Comparison of ENCODE assay signal across 14 mouse cellular contexts in the genomic region with DNA sequence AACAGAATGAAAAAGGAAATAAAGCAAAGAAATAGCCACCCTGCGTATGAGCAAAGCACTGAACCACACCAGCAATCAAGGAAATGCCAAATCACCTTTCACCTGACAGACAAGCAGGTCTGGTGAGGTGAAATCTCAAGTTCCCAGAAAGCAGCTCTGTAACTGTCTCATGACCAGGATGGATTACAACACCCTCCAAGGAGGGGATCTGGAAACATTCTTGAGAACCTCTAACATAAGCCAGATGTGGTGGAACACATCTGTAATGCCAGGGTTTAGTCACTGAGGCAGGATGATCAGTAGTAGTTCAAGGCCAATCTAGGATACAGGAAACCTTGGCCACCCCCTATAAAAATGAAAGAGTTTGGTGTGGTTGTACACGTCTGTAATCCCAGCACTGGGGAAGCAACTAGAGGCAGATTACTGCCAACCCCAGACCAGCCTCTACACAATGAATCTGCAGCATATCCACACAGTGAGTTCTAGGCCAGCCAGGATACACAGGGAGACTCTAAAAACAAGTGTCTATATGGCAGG.
"Had no signal": no experiment of that assay in that cellular context is flagged by ENCODE, and none has a peak within 500 bp of the region (broad histone marks: within the 10 kb centered on the region; RNA-seq: fewer than 3 reads in every experiment).

No protein-coding gene starts in this region.

- H3K4me2 ChIP-seq: kidney, embryonic 15.5 days; limb, embryonic 15.5 days; midbrain, embryonic 11.5 days; neural tube, embryonic 13.5 days had no signal

- H3K9me3 ChIP-seq: kidney, embryonic 15.5 days; limb, embryonic 15.5 days; megakaryocyte, embryonic 14.5 days; neural tube, embryonic 13.5 days had no signal

- ATAC-seq: midbrain, embryonic 16.5 days had no signal

- H3K36me3 ChIP-seq: kidney, embryonic 15.5 days; limb, embryonic 15.5 days; neural tube, embryonic 13.5 days had no signal

- H3K4me3 ChIP-seq: kidney, embryonic 15.5 days; limb, embryonic 15.5 days; megakaryocyte, embryonic 14.5 days; neural tube, embryonic 13.5 days had no signal

- H3K9ac ChIP-seq: kidney, embryonic 15.5 days; limb, embryonic 15.5 days; liver, embryonic 14.5 days; neural tube, embryonic 13.5 days had no signal

- H3K27ac ChIP-seq: kidney, embryonic 15.5 days; limb, embryonic 15.5 days; liver, embryonic 14.5 days; macrophage; neural tube, embryonic 13.5 days had no signal

- H3K27me3 ChIP-seq: kidney, embryonic 15.5 days; limb, embryonic 15.5 days; megakaryocyte, embryonic 14.5 days; neural tube, embryonic 13.5 days had no signal

- DNase-seq: kidney, adult 2 months; kidney, postnatal 14 days; left cerebral cortex, postnatal 4 days; lung, adult 18-20 months; retina, postnatal 1 day; thymus, postnatal 36 days had no signal
